Mouse (Mus musculus): ENCODE measurements at regions not wholly inside any gene's neighbourhood (a gene's known extent, or its start where the extent isn't known, plus 50 kb on each side); places are given as distances from the start of the nearest gene placed in this dataset.

DNA sequence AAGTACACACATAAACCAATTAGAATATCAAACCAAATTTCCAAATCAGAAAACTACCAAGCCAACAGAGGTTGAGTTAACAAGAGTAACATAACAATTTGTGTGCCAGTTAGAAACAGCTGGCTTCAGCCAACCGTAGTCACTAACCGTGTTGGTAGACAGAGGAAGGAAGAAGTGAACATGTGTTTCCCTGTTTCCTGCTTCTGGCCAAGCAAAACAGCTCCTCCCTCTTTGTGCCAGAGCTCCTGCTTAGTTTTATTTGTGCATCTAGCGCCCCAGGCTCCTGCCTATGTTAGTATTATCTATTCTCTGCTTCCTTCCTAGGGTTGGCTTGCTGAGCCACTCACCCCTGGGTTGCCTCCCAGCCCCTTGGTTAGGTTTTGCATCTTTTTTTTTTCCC lies 255.2 kb downstream of the Mreg start:
- Histone ChIP-seq H3K4me1 (no peaks in the 10 kb centered on the region), H3K4me2 (no peak overlapping the region), H3K9me3 (replicated peaks) (no peaks in the 10 kb centered on the region), H3K36me3 (ENCODE audit: poor library complexity, severe bottlenecking) (no peaks in the 10 kb centered on the region), H3K9ac (no peak overlapping the region), H3K27me3 (no peaks in the 10 kb centered on the region), H3K27ac (no peak overlapping the region), H3K4me3 (no peak overlapping the region)
- WGBS = 77% methylated on average over 3 of the region's 3 CpGs
- no peak for ATAC-seq

DNA sequence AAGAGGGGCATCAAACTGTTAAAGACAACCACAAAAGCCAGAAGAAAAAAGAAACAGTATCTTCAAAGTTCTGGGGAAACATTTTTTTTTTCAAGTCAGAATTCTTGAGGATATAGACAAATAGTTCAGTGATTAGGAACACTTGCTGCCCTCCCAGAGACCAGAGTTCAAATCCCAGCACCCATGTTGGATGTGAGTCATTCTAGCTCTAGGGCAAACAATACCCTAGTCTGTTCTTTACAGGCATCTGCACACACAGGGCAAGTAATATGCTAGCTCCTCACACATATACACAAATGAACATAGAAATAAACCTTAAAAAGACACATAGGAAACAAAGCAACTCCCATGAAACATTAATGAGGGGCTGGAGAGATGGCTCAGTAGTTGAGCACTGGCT lies 256.8 kb downstream of the Mreg start:
- no peak overlapping the region for H3K4me2 ChIP-seq
- no peaks in the 10 kb centered on the region for H3K9me3 ChIP-seq (replicated peaks)
- H3K27me3 ChIP-seq = no peaks in the 10 kb centered on the region
- H3K9ac ChIP-seq = no peak overlapping the region
- H3K4me3 ChIP-seq = no peak overlapping the region
- H3K27ac ChIP-seq = no peak overlapping the region
- no peak for ATAC-seq
- no peaks in the 10 kb centered on the region for H3K36me3 ChIP-seq (ENCODE audit: poor library complexity, severe bottlenecking)
- H3K4me1 ChIP-seq = no peaks in the 10 kb centered on the region

DNA sequence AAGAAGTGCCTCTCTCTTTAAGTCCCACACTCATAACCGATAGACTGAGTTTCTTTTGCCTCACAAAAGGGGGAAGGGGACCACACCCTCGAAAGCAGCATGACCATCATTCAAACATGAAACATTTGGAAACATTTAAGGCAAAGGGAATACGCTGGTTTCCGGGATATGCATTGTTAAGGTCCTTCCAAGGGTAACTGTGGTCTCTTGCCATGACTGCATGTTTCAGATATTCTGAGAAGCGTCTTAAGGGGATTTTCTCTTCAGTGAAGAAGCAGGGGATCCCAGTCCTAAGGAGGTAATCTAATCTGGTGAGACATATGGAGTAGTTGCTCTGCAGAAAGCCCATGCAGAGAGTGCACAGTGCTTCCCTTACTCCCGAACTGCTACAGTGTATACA lies 258.8 kb downstream of the Mreg start:
- no peak overlapping the region for H3K4me3 ChIP-seq
- no peaks in the 10 kb centered on the region for H3K27me3 ChIP-seq
- ATAC-seq = no peak
- no peaks in the 10 kb centered on the region for H3K9me3 ChIP-seq (replicated peaks)
- H3K4me1 ChIP-seq = no peaks in the 10 kb centered on the region
- H3K27ac ChIP-seq = no peak overlapping the region
- H3K9ac ChIP-seq = no peak overlapping the region
- 90% methylated on average over 6 of the region's 6 CpGs for WGBS
- no peak overlapping the region for H3K4me2 ChIP-seq
- no peaks in the 10 kb centered on the region for H3K36me3 ChIP-seq (ENCODE audit: poor library complexity, severe bottlenecking)

DNA sequence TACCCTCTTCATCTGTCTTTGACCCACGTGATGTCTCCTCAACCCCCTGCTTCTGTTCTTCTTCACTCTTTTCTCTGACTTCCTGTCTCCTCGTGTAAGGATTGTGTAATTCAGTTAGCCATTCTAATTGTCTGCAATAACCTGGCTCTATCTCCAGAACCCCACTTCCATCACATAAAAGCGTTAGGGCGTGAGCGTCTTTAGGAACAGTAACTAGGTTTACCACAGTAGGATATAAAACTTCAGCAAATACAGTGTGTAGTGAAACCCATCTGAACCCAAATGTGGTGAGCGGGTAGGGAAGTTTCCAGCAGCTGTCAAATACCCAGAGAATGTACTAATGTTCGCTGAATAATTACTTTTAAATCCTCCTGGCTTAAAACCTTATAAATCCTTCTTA lies 262.6 kb downstream of the Mreg start:
- Histone ChIP-seq H3K27ac (no peak overlapping the region), H3K4me2 (no peak overlapping the region), H3K9ac (no peak overlapping the region), H3K27me3 (no peaks in the 10 kb centered on the region), H3K36me3 (ENCODE audit: poor library complexity, severe bottlenecking) (no peaks in the 10 kb centered on the region), H3K4me1 (no peaks in the 10 kb centered on the region), H3K4me3 (no peak overlapping the region), H3K9me3 (replicated peaks) (no peaks in the 10 kb centered on the region)
- 82% methylated on average over 7 of the region's 7 CpGs for WGBS
- ATAC-seq = no peak

DNA sequence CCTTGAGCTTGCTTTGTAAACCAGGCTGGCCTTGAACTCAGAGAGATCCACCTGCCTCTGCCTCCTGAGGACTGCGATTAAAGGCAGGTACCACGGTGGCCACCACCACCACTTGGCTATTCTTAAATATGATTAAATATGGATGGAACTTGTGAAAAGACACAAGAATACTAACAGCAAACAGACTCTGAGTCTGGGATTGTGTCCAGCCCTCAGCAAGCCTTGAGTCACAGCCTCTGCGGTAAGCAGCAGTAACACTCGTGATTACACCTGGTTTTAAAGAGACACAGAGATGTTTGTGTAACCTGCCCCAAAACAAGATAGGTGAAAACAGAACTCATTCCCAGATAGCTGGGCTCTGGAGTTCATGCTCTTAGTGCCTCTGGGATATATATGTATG lies 263.4 kb downstream of the Mreg start:
- Histone ChIP-seq H3K9me3 (replicated peaks) (no peaks in the 10 kb centered on the region), H3K4me3 (no peak overlapping the region), H3K4me2 (no peak overlapping the region), H3K27me3 (no peaks in the 10 kb centered on the region), H3K27ac (no peak overlapping the region), H3K9ac (no peak overlapping the region), H3K4me1 (no peaks in the 10 kb centered on the region), H3K36me3 (ENCODE audit: poor library complexity, severe bottlenecking) (no peaks in the 10 kb centered on the region)
- 99% methylated on average over 4 of the region's 4 CpGs for WGBS
- ATAC-seq = no peak

DNA sequence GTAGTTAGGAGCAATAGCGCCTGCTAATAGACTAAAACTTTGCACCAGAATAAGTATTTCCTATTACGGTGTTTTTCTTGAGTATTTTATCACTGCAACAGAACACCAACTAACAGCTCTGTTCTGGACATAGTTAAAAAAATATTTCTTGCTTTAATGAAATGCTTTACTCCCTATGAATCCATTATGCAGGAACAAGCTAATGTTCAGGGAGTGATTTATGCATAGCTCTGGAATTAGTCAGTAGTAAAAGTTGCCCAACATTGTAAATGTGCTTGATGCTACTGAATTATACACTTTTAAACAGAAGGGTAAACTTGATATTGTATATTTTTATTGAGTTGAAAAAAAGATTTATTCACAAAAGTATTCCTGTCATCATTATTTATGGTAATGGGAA lies 264.6 kb downstream of the Mreg start:
- no peak overlapping the region for H3K4me3 ChIP-seq
- no peaks in the 10 kb centered on the region for H3K27me3 ChIP-seq
- no peak overlapping the region for H3K4me2 ChIP-seq
- no peak overlapping the region for H3K27ac ChIP-seq
- WGBS = 99% methylated on average over 2 of the region's 2 CpGs
- no peak for ATAC-seq
- H3K9ac ChIP-seq = no peak overlapping the region
- H3K9me3 ChIP-seq (replicated peaks) = no peaks in the 10 kb centered on the region
- H3K4me1 ChIP-seq = no peaks in the 10 kb centered on the region
- H3K36me3 ChIP-seq (ENCODE audit: poor library complexity, severe bottlenecking) = no peaks in the 10 kb centered on the region

DNA sequence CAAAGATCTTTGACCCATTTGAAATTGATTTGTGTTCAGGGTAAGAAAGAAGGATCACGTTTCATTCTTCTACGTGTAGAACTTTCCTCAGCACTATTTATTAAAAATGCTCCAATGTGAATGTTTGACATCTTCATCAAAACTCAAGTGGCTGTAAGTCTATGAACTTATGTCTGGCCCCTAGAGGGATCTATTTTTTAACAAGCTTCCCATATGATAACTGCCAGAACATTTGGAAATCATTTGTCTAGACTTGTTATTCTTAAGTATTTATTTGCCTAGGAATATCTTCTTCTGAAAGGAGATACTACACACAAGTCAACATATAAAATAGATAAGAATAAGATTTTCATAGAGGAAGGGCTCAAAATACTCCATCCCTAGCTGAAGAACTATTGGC lies 265.2 kb downstream of the Mreg start:
- no peak for ATAC-seq
- H3K4me3 ChIP-seq = no peak overlapping the region
- no peaks in the 10 kb centered on the region for H3K9me3 ChIP-seq (replicated peaks)
- 88% methylated on average over 2 of the region's 2 CpGs for WGBS
- H3K27me3 ChIP-seq = no peaks in the 10 kb centered on the region
- no peak overlapping the region for H3K9ac ChIP-seq
- no peak overlapping the region for H3K27ac ChIP-seq
- no peaks in the 10 kb centered on the region for H3K36me3 ChIP-seq (ENCODE audit: poor library complexity, severe bottlenecking)
- H3K4me1 ChIP-seq = no peaks in the 10 kb centered on the region
- H3K4me2 ChIP-seq = no peak overlapping the region

DNA sequence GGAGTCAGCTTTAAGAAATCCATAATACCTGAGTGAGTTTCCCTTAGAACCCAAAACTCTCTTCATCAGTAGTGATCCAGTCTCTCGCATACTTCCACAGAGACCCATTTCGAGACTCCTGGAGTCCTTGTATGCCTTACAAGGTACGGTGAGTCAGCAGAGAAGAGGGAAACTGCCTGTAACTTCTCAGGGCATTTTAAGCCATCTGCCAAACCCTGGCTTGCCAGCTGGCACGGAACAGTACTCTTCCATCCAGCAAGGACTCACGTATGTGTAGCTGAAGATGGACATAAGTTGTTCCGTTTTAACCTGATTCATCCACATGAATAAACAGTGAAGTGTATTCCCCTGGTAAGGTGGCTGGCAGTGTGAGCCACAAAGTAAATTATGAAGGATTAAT lies 267.0 kb downstream of the Mreg start:
- Histone ChIP-seq H3K36me3 (ENCODE audit: poor library complexity, severe bottlenecking) (no peaks in the 10 kb centered on the region), H3K9ac (no peak overlapping the region), H3K4me1 (peaks cover 9% of the 10 kb centered on the region; the same call in 1 of the 2 replicates), H3K27me3 (no peaks in the 10 kb centered on the region), H3K9me3 (replicated peaks) (no peaks in the 10 kb centered on the region), H3K27ac (no peak overlapping the region), H3K4me3 (no peak overlapping the region), H3K4me2 (no peak overlapping the region)
- ATAC-seq = no peak
- 88% methylated on average over 6 of the region's 6 CpGs for WGBS

DNA sequence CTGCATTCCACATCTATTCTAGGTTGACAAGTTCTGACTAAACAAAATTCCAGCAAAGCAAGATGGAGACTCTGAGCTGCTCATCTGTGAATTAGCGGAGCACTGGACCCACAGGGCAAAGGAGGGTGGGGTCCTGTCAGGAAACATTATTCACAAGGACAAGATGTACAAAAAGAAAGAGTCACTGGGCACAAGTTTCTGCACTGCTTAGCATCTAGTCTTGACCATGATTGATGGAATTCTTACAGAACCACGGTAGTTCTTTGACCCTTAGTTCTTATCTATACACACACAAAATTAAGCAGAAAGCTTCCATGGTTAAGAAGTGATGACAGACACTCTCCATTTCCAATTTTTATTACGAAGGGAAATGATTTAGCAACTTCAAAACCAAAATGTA lies 267.6 kb downstream of the Mreg start:
- H3K4me2 ChIP-seq = no peak overlapping the region
- no peaks in the 10 kb centered on the region for H3K9me3 ChIP-seq (replicated peaks)
- no peak overlapping the region for H3K27ac ChIP-seq
- H3K4me3 ChIP-seq = no peak overlapping the region
- no peak for ATAC-seq
- no peaks in the 10 kb centered on the region for H3K36me3 ChIP-seq (ENCODE audit: poor library complexity, severe bottlenecking)
- H3K9ac ChIP-seq = no peak overlapping the region
- H3K27me3 ChIP-seq = no peaks in the 10 kb centered on the region
- WGBS = 87% methylated on average over 3 of the region's 3 CpGs
- peaks cover 9% of the 10 kb centered on the region; the same call in 1 of the 2 replicates for H3K4me1 ChIP-seq

DNA sequence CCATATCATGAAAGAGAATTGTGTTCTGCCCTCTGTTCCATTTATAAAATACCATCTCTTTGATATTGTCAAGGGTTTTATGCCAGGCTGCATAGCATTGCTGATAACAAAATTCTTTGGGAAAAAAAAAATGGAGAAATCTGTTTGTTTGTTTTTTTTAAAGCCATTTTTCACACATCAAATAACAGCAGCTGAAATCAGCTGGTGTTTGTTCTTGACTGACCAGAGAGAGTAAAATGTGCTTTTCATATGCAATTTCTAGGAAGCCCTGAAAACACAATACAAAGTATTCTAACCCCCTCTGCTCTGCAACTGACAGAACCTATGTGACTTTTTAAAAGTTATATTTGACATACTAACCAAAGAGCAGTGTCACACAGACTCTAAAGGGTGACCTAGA lies 270.0 kb downstream of the Mreg start:
- Histone ChIP-seq H3K9me3 (replicated peaks) (no peaks in the 10 kb centered on the region), H3K36me3 (ENCODE audit: poor library complexity, severe bottlenecking) (no peaks in the 10 kb centered on the region), H3K4me1 (peaks cover 9% of the 10 kb centered on the region; the same call in 1 of the 2 replicates), H3K9ac (no peak overlapping the region), H3K4me3 (no peak overlapping the region), H3K4me2 (no peak overlapping the region), H3K27me3 (no peaks in the 10 kb centered on the region), H3K27ac (no peak overlapping the region)
- no peak for ATAC-seq

DNA sequence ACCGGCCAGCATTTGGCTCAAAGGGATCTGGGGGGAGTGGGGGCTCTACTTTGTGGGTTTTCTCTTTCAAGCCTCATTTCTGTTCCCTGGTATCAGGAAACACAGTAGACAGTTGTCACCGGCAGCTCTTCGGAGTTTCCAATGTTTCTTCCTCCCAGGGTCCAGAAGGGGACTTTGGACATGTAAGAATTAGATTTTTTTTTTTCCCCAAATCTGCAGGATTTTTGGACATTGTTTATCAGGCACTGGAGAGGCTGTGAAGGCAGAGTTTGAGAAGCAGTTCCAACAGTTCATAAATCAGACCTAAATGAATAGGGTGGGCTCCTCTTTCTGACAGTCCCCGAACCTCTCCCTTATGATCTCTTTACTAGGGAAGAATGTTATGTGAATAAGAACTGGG lies 270.4 kb downstream of the Mreg start:
- no peak overlapping the region for H3K4me3 ChIP-seq
- H3K27me3 ChIP-seq = no peaks in the 10 kb centered on the region
- ATAC-seq = no peak
- no peak overlapping the region for H3K27ac ChIP-seq
- no peak overlapping the region for H3K9ac ChIP-seq
- WGBS = 40% methylated on average over 4 of the region's 4 CpGs
- H3K9me3 ChIP-seq (replicated peaks) = no peaks in the 10 kb centered on the region
- H3K36me3 ChIP-seq (ENCODE audit: poor library complexity, severe bottlenecking) = no peaks in the 10 kb centered on the region
- peaks cover 9% of the 10 kb centered on the region; the same call in 1 of the 2 replicates for H3K4me1 ChIP-seq
- no peak overlapping the region for H3K4me2 ChIP-seq

DNA sequence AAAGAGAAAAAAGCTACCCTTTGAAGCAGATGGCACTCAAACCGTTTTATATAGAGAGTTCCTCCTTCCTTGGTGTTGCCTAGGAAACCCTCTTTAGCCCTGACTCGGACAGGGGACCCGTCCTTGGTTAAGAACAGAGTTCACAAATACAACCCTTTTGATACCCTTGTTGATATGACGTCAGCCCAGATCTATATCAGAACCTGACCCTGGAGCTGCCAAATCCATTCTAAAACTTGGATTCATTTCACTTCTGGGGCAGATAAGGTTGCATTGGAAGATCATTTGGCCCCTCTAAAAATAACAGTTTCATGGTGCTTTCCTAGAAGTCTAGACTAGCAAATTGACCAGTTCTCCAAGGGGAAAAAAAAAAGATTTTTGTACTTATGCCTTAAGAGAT lies 271.2 kb downstream of the Mreg start:
- Histone ChIP-seq H3K27ac (no peak overlapping the region), H3K9me3 (replicated peaks) (no peaks in the 10 kb centered on the region), H3K4me3 (no peak overlapping the region), H3K27me3 (no peaks in the 10 kb centered on the region), H3K9ac (no peak overlapping the region), H3K4me2 (no peak overlapping the region), H3K36me3 (ENCODE audit: poor library complexity, severe bottlenecking) (no peaks in the 10 kb centered on the region), H3K4me1 (peaks cover 9% of the 10 kb centered on the region; the same call in 1 of the 2 replicates)
- ATAC-seq = no peak
- 36% methylated on average over 4 of the region's 4 CpGs for WGBS

DNA sequence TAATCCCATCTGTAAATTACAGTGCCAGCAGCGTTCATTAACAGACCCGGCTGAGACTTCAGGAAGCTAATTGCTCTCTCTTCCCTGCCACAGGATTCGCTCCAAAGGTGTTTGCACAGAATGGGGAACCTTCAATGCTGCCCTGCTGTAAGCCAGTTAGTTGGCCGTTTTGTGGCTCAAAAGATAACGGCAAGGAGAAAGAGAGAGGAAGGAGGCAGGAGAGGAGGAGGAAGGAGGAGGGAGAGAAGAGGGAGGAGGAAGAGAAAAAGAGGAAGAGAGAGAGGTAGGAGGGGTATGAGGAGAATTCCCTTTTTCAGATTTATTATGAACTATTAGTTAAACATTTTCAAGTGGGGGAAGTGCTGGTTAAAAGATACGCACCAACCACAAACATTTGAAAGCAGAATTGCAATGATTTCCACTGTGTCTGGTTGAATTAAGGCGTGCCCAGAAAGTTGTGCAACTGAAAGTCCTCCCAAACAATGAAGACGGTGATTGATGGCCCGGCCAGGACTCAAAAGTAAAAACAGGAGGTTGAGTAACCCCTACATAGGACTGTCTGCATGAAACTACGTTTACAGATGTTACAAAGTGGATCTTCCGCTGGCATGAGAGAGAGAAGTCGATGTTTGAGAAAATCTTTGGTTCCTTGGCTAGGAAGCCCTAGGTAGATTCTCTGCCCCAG lies 273.6 kb downstream of the Mreg start:
- Histone ChIP-seq H3K4me1 (peaks cover 9% of the 10 kb centered on the region; the same call in 1 of the 2 replicates), H3K27ac (no peak overlapping the region), H3K9ac (no peak overlapping the region), H3K4me3 (no peak overlapping the region), H3K4me2 (no peak overlapping the region), H3K9me3 (replicated peaks) (no peaks in the 10 kb centered on the region), H3K27me3 (no peaks in the 10 kb centered on the region), H3K36me3 (ENCODE audit: poor library complexity, severe bottlenecking) (no peaks in the 10 kb centered on the region)
- no peak for ATAC-seq
- WGBS = 68% methylated on average over 12 of the region's 12 CpGs
